Mouse (Mus musculus): Measurements from ENCODE around the gene Trappc12. TPM values are rescaled to one million over a fixed set of nuclear protein-coding genes. Genes with fewer than 3 reads are reported as not detected.
"Not testable (repeated sequence)": the region's sequence is repeated elsewhere in the genome, so short reads cannot be mapped to it uniquely, and the experiment has no call there.

Trappc12 gene
- polyA plus RNA-seq, 1 experiment from 2014 or later: 32.9 TPM

- WGBS: 6% methylated on average over 36 of the region's 36 CpGs
- no peaks in the 10 kb centered on the region for H3K9me3 ChIP-seq (ENCODE audit: control insufficient read depth, low read length)
- peak within 1 kb of the TSS; percentile 80 for H3K4me3 ChIP-seq (ENCODE audit: low read depth, low read length)
- peak; percentile 97 for DNase-seq (ENCODE audit: low spot score)
- H3K27ac ChIP-seq (replicated peaks; ENCODE audit: low read depth, low read length): peak within 1 kb of the TSS; percentile 77
- no peaks in the 10 kb centered on the region for H3K27me3 ChIP-seq (replicated peaks; ENCODE audit: control insufficient read depth, insufficient read depth, low read length)
- H3K9ac ChIP-seq (ENCODE audit: low read depth, low read length): peak within 1 kb of the TSS; percentile 78
- peak within 1 kb of the TSS; percentile 94 for H3K4me2 ChIP-seq (ENCODE audit: low read depth, low read length)
- peak; percentile 92 for ATAC-seq (ENCODE audit: low read depth)
- peaks cover 5% of the 10 kb centered on the region for H3K4me1 ChIP-seq (ENCODE audit: control insufficient read depth, insufficient read depth, low read length)
- H3K36me3 ChIP-seq (ENCODE audit: control insufficient read depth, insufficient read depth, low read length): no peaks in the 10 kb centered on the region
These were observed 1.4 kb upstream of the Trappc12 start, which contains the start of gene Eipr1 for GRCm38 (mm10) chr12:28751508-28752263. TSS of gene Eipr1 (plus strand) at chr12:28751803.

DNA sequence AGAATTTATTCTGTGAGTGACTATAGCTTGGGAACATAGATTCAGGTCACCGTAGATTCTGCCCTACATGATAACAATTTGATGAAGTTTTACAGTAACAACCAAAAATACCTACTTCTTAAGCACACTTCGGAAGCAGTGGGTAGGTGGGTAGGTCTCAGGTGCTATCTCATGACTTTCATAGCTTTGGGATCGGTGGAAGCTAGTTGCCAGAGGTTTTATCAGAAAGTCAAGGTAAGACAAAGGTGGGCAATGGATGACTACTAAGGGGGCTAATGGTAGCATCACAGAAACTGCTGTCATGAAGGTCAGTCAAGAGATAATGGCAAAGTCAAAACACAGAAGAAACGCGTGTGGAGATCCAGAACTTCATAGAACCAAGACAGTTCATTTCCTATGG, 604 bp upstream of the Trappc12 start:
- Histone ChIP-seq H3K27ac (replicated peaks; ENCODE audit: low read depth, low read length) (no peak overlapping the region; the same call in 1 of the 2 replicates), H3K27me3 (replicated peaks; ENCODE audit: control insufficient read depth, insufficient read depth, low read length) (no peaks in the 10 kb centered on the region), H3K4me2 (ENCODE audit: low read depth, low read length) (peak overlapping the region; percentile 94), H3K36me3 (ENCODE audit: control insufficient read depth, insufficient read depth, low read length) (peaks cover 7% of the 10 kb centered on the region; the same call in 1 of the 2 replicates), H3K4me1 (ENCODE audit: control insufficient read depth, insufficient read depth, low read length) (peaks cover 5% of the 10 kb centered on the region), H3K9ac (ENCODE audit: low read depth, low read length) (no peak overlapping the region), H3K9me3 (ENCODE audit: control insufficient read depth, low read length) (no peaks in the 10 kb centered on the region), H3K4me3 (ENCODE audit: low read depth, low read length) (no peak overlapping the region)
- DNase-seq (ENCODE audit: low spot score) (no peak), ATAC-seq (ENCODE audit: low read depth) (no peak)
- WGBS: 94% methylated on average over 5 of the region's 5 CpGs

- DNase-seq (ENCODE audit: low spot score) (no peak), ATAC-seq (ENCODE audit: low read depth) (no peak)
- Histone ChIP-seq H3K27ac (replicated peaks; ENCODE audit: low read depth, low read length) (no peak overlapping the region), H3K9me3 (ENCODE audit: control insufficient read depth, low read length) (no peaks in the 10 kb centered on the region), H3K9ac (ENCODE audit: low read depth, low read length) (no peak overlapping the region), H3K4me1 (ENCODE audit: control insufficient read depth, insufficient read depth, low read length) (no peaks in the 10 kb centered on the region), H3K27me3 (replicated peaks; ENCODE audit: control insufficient read depth, insufficient read depth, low read length) (no peaks in the 10 kb centered on the region), H3K36me3 (ENCODE audit: control insufficient read depth, insufficient read depth, low read length) (peaks cover 46% of the 10 kb centered on the region), H3K4me3 (ENCODE audit: low read depth, low read length) (no peak overlapping the region), H3K4me2 (ENCODE audit: low read depth, low read length) (no peak overlapping the region)
- 89% methylated on average over 3 of the region's 3 CpGs for WGBS
These were observed 6.9 kb downstream of the Trappc12 start for GRCm38 (mm10) chr12:28743328-28743727.

DNA sequence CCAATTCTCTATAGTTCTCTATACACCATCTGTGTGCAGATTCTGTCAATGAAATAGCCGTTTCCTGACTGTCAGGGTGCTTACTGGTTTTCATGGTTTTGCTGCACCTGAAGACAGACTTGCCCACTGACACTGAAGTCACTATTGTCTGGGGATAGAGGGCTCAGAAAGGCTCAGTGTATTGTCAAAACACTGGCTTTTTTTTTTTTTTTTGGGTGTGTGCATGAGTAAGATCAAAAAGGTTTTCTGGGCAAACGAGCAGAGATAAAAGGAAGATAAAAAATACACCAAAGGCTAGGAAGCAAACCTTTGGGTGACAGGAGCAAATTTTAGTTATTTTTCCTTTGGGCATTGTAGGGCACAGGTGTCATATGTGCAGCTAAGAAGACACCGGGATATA, 15.0 kb downstream of the Trappc12 start:
- Histone ChIP-seq H3K4me2 (ENCODE audit: low read depth, low read length) (no peak overlapping the region), H3K4me3 (ENCODE audit: low read depth, low read length) (no peak overlapping the region), H3K27ac (replicated peaks; ENCODE audit: low read depth, low read length) (no peak overlapping the region), H3K36me3 (ENCODE audit: control insufficient read depth, insufficient read depth, low read length) (peaks cover 49% of the 10 kb centered on the region), H3K9me3 (ENCODE audit: control insufficient read depth, low read length) (0 out of 2 replicates have a peak, but pooled peaks cover 6% of the 10 kb centered on the region), H3K27me3 (replicated peaks; ENCODE audit: control insufficient read depth, insufficient read depth, low read length) (no peaks in the 10 kb centered on the region), H3K4me1 (ENCODE audit: control insufficient read depth, insufficient read depth, low read length) (no peaks in the 10 kb centered on the region), H3K9ac (ENCODE audit: low read depth, low read length) (no peak overlapping the region)
- DNase-seq (ENCODE audit: low spot score) (no peak), ATAC-seq (ENCODE audit: low read depth) (no peak)
- 85% methylated on average over 3 of the region's 3 CpGs for WGBS

- Histone ChIP-seq H3K27ac (replicated peaks; ENCODE audit: low read depth, low read length) (no peak overlapping the region), H3K4me2 (ENCODE audit: low read depth, low read length) (no peak overlapping the region), H3K9ac (ENCODE audit: low read depth, low read length) (no peak overlapping the region), H3K4me3 (ENCODE audit: low read depth, low read length) (no peak overlapping the region), H3K36me3 (ENCODE audit: control insufficient read depth, insufficient read depth, low read length) (peaks cover 54% of the 10 kb centered on the region), H3K4me1 (ENCODE audit: control insufficient read depth, insufficient read depth, low read length) (no peaks in the 10 kb centered on the region), H3K9me3 (ENCODE audit: control insufficient read depth, low read length) (0 out of 2 replicates have a peak, but pooled peaks cover 6% of the 10 kb centered on the region), H3K27me3 (replicated peaks; ENCODE audit: control insufficient read depth, insufficient read depth, low read length) (no peaks in the 10 kb centered on the region)
- DNase-seq (ENCODE audit: low spot score) (no peak), ATAC-seq (ENCODE audit: low read depth) (no peak)
- 97% methylated on average over 1 of the region's 1 CpGs for WGBS
These were observed 16.0 kb downstream of the Trappc12 start for GRCm38 (mm10) chr12:28734271-28734670.

GRCm38 (mm10) chr12:28733520-28734245, 16.6 kb downstream of the Trappc12 start:
- not testable (repeated sequence) for H3K9ac ChIP-seq (ENCODE audit: low read depth, low read length); H3K4me3 ChIP-seq (ENCODE audit: low read depth, low read length); H3K27ac ChIP-seq (replicated peaks; ENCODE audit: low read depth, low read length); ATAC-seq (ENCODE audit: low read depth); H3K4me2 ChIP-seq (ENCODE audit: low read depth, low read length); H3K27me3 ChIP-seq (replicated peaks; ENCODE audit: control insufficient read depth, insufficient read depth, low read length); DNase-seq (ENCODE audit: low spot score); H3K9me3 ChIP-seq (ENCODE audit: control insufficient read depth, low read length); H3K4me1 ChIP-seq (ENCODE audit: control insufficient read depth, insufficient read depth, low read length)
- WGBS: 98% methylated on average over 6 of the region's 6 CpGs
- H3K36me3 ChIP-seq (ENCODE audit: control insufficient read depth, insufficient read depth, low read length): peaks cover 55% of the 10 kb centered on the region

DNA sequence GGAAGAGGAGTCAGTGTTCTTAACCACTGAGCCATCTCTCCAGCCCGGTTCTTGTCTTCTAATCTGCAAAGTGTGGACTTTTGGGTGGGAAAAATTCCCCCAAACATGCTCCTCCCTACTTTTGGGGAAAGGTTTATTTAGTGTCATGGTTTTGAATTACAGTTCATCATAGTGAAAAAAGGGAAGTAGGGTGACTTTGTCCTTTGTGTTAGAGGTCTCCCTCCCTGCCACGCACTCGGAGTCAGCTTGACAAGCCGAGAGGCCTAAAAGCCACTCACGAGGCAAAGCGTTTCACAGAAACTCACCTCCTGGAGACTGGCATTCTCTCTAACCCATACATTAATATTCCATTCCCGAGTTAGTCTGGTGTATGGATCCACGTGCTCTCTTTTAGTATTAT, 17.6 kb downstream of the Trappc12 start:
- Histone ChIP-seq H3K27me3 (replicated peaks; ENCODE audit: control insufficient read depth, insufficient read depth, low read length) (no peaks in the 10 kb centered on the region), H3K4me1 (ENCODE audit: control insufficient read depth, insufficient read depth, low read length) (no peaks in the 10 kb centered on the region), H3K27ac (replicated peaks; ENCODE audit: low read depth, low read length) (no peak overlapping the region), H3K9me3 (ENCODE audit: control insufficient read depth, low read length) (0 out of 2 replicates have a peak, but pooled peaks cover 6% of the 10 kb centered on the region), H3K4me3 (ENCODE audit: low read depth, low read length) (no peak overlapping the region), H3K4me2 (ENCODE audit: low read depth, low read length) (no peak overlapping the region), H3K9ac (ENCODE audit: low read depth, low read length) (no peak overlapping the region), H3K36me3 (ENCODE audit: control insufficient read depth, insufficient read depth, low read length) (peaks cover 54% of the 10 kb centered on the region)
- ATAC-seq (ENCODE audit: low read depth) (no peak), DNase-seq (ENCODE audit: low spot score) (no peak)
- 90% methylated on average over 8 of the region's 8 CpGs for WGBS

- no peaks in the 10 kb centered on the region for H3K4me1 ChIP-seq (ENCODE audit: control insufficient read depth, insufficient read depth, low read length)
- no peaks in the 10 kb centered on the region for H3K27me3 ChIP-seq (replicated peaks; ENCODE audit: control insufficient read depth, insufficient read depth, low read length)
- H3K4me3 ChIP-seq (ENCODE audit: low read depth, low read length): no peak overlapping the region
- H3K9me3 ChIP-seq (ENCODE audit: control insufficient read depth, low read length): no peaks in the 10 kb centered on the region
- no peak for DNase-seq (ENCODE audit: low spot score)
- H3K27ac ChIP-seq (replicated peaks; ENCODE audit: low read depth, low read length): no peak overlapping the region
- H3K4me2 ChIP-seq (ENCODE audit: low read depth, low read length): no peak overlapping the region
- no peak overlapping the region for H3K9ac ChIP-seq (ENCODE audit: low read depth, low read length)
- peaks cover 28% of the 10 kb centered on the region for H3K36me3 ChIP-seq (ENCODE audit: control insufficient read depth, insufficient read depth, low read length)
- ATAC-seq (ENCODE audit: low read depth): no peak
- 89% methylated on average over 5 of the region's 5 CpGs for WGBS
These were observed 23.2 kb downstream of the Trappc12 start for GRCm38 (mm10) chr12:28727061-28727460.
